Mouse (Mus musculus) adrenal gland, postnatal 4 days (tissue): ENCODE measurements around the gene Arhgef12. TPM values are rescaled to one million over a fixed set of nuclear protein-coding genes. Genes with fewer than 3 reads are reported as not detected.
"Not testable (repeated sequence)": the region's sequence is repeated elsewhere in the genome, so short reads cannot be mapped to it uniquely, and the experiment has no call there.

Source experiments
- DNase-seq, 2 experiments: peaks; one replicate each; pipeline ENCODE4 v3.0.0; 2021 to 2022; ENCODE audit warnings: low spot score in 2 of 2, mixed read lengths in 2 of 2
- long read RNA-seq, 2 experiments: library from polyadenylated mRNA; stranded (forward); transcript quantifications; one replicate each; pipeline ENCODE4 v2.0.0; 2021
- total RNA-seq, 2 experiments: library from RNA; stranded (reverse); gene quantifications; 2 replicates each; pipeline ENCODE4 v1.2.3; 2021

Gene Arhgef12
- 100 to 1,000 TPM in 1 of 2 experiments, 10 to 100 TPM in 1; 98.7 to 111 TPM for total RNA-seq
- long read RNA-seq, experiment 1, partial matches to known transcripts, result 7 of 20 reads
- long read RNA-seq, experiment 1, other reads (novel, unspliced or antisense), result 13 of 20 reads
- long read RNA-seq, experiment 2, partial matches to known transcripts, result 20 of 57 reads
- long read RNA-seq, experiment 2, other reads (novel, unspliced or antisense), result 37 of 57 reads

DNA sequence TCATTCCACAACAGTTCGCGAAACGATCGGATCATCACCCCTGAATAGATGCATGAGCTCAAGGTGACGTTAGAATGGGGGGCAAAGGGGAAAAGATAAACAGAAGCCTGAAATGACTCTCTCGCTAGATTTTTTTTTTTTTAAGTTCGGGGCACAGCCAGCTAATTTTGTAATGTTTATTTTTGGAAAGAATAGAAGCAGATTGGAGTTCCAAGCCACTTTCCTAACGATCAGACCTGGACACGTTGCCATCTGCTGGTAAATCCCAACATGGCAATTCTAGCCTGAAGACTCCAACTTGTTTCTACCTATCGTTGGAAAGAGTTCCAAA lies at the start of gene Arhgef12:
Arhgef12 (minus strand) TSS at position 53 of the 331 bp plus-strand sequence.
- no peak for DNase-seq

GRCm38 (mm10) chr9:43155960-43156359 lies 48.9 kb upstream of the Arhgef12 start:
- DNase-seq, result no peak

DNA sequence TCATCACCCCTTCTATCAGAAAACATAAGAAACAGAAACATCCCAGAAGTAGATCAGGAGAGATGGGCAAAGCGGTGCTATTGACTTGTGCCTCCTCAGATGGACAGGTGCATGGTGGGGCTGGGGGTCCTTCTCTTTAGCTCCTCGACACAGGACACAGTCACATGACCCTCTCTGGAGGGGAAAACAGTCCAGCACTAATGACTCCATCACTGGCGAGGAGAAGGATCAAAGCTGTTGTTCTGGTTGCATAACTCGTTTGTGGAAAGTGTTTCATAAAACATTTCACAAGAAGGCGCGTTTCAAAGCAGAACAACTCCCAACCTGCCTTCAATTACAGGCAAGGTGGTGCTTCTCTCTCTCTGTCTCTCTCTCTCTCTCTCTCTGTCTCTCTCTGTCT lies 44.7 kb upstream of the Arhgef12 start:
- no peak for DNase-seq

DNA sequence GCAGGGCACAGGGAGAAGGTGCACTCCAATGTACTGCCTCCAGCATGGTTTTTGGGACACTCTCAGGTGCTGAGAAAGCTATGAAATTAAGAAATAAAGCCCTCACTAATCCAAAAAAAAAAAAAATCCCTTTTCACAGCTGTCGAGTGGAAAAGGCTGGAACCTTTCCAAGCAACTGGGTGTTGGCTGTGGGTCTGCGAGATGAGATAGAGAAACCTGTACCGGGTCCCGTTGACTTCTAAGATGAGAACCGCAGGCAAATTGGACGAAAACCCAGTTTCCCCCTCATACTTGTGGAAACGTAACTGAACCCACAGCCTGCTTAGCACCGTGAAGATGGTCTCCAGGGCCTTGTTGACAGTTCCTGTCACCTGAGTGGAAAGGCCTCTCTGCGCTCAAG lies 43.9 kb upstream of the Arhgef12 start:
- DNase-seq, result no peak

- no peak for DNase-seq
Observed at GRCm38 (mm10) chr9:43150075-43150474, 43.0 kb upstream of the Arhgef12 start.

DNA sequence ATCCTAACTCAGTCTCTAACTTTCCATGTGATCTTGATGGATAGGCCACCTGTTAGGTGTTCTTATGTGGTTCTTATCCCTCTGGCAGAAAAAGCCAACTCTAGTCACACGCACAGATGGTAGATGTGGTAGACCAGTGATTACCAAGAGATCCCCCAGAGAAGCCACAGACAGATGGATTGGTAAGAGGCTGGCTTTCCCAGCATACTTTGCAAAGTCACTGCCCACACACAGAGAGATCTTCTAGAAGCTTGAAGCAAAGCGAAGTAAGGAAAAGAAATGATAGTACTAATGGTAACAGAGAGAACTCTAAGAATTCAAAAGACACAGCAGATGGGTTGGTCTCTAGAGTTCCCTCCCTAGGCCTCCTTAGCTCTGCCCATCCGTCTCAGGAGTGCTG lies 42.5 kb upstream of the Arhgef12 start:
- no peak for DNase-seq

DNA sequence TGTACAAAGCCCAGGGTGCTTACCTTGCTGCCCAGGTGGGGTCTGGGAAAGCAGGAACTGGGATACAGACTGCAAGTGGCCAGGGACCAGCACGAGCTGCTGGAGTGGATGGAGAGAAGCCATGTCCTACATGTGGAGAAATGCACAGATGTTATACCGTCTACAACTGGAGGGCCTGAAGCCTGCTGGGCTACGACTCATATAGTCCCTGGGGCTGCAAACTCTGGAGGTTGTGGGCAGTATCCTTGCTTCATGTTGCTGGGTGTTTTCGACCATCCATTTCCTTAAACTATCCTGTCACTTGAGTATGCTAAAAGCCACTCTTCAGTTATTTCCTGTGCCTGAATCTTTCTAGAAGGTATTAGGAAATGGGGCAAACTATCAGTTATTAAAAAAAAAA lies 38.2 kb upstream of the Arhgef12 start:
- no peak for DNase-seq

DNA sequence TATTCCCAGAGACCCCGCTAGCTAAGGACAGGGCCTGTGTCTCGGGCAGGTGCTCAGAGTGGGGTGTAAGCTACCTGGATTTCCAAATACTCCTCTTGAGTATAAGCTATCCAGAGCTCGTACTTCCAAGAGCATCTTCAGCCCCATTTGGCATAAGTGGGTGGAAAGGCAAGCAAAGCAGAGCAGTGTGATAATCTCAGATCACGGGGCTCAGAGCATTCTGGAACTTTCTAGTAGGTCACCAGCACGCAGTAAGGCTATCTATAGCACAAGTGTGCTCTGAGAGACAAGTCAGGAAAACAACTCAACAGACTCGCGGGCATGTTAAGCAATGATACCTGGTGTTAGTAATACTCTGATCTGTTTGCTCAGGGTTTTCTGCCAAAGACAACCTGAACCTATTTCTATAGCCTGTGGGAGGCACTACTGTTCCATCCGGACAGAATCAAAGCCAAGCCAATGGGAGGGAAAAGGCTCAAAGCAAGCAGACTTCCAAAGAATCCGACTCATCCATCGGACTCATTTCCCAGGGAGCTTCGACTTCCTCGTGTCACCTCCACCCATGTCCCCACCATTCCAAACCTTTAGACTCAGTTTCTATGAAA lies 37.3 kb upstream of the Arhgef12 start:
- no peak for DNase-seq

DNA sequence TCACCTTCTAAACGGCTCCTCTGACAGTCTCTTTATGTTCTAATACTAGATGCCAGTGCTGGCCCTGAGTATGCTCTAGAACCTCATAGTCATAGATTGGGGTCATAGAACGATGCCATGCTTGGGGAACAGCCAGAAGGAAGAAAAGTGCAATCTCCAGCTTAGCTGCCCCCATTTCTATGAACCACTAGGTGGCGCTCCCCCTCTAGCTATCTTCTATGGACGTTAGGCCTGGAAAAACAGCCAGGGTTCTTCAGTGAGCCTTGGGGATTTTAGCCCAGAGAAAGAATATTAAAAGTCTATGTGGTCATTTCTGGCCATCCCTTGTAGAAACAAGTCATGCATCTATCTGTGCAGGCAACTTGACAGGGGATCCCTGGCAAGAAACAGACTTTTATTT lies 34.8 kb upstream of the Arhgef12 start:
- DNase-seq, result peak; percentile 15 to 40

DNA sequence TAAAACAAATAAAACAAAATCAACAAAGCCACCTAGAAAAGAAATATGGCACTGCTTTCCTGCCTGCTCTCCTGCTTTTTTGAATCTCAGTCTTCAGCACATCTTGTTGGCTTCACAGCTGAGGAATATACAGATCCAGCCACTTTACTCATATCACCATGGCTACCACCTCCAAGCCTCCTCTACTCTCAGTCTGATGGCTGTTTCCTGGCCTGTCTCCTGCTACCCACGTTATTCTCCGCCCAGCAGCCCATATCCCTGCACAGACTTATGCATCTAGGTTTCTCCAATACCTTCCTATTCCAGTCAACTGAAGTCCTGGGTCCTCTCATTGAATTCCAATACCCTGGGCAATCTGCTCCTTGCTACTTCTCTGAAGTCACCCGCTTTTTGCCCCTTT lies 26.5 kb upstream of the Arhgef12 start:
- DNase-seq, result no peak

DNA sequence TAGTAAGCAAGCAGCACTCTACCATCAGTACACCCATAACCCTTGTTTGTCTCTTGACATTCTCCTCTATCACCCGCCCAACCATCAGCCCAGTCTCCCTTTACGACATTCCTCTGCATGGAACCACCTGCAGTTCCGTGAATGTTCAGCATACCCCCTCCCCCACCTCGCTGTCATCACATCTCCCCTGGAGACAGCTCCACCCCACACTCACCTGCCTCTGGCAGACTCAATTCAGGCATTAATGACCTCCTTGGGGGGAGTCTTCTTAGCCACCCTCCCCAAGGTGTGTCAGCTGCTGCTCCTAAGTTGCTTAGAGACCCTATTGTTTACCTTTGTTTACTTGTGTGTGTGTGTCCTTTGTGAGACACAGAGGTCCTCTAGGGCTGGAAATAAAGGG lies 25.3 kb upstream of the Arhgef12 start:
- DNase-seq, result no peak

DNA sequence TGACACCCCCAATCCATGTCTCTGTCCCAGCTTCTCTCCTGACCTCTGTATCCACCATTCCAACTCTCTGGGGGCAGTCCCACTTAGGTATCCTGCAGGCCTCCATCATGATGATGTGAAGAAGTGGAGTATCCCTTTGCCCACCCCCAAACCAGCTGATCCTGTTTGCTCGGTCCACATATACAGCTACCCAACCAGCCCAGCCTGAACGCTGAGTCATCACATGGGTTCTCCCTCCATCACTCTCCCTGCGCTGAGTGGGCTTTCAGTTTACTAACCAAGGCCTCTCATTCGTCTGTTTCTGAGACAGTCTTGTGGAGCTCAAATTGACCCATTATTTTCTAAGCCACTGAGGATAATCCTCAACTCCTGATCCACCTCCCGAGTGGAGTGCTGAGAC lies 24.9 kb upstream of the Arhgef12 start:
- no peak for DNase-seq

GRCm38 (mm10) chr9:43130684-43131083 lies 23.6 kb upstream of the Arhgef12 start:
- no peak for DNase-seq

- DNase-seq, result no peak
Observed at GRCm38 (mm10) chr9:43127101-43127787, 20.2 kb upstream of the Arhgef12 start.

DNA sequence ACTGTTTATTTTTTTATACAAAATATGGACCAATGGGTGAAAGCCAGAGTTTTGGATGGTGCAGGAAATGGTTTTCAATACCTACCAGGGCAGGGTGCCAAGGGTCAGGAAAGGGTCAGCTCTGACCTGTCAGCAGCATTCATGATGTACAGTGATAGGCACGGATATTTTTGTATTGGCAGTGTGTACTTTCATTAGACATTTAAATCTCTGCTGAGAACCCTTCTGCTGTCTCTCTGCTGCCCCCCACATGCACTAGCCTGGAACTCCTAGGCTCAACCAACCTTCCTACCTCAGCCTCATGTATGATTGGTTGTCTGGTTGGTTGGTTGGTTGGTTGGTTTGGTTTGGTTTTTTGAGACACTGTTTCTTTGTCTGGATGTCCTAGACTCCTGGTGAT lies 15.3 kb upstream of the Arhgef12 start:
- DNase-seq, result no peak

- DNase-seq, result not testable (repeated sequence)
Observed at GRCm38 (mm10) chr9:43121948-43122347, 14.9 kb upstream of the Arhgef12 start.

- no peak for DNase-seq
Observed at GRCm38 (mm10) chr9:43116997-43117336, 9.9 kb upstream of the Arhgef12 start.

DNA sequence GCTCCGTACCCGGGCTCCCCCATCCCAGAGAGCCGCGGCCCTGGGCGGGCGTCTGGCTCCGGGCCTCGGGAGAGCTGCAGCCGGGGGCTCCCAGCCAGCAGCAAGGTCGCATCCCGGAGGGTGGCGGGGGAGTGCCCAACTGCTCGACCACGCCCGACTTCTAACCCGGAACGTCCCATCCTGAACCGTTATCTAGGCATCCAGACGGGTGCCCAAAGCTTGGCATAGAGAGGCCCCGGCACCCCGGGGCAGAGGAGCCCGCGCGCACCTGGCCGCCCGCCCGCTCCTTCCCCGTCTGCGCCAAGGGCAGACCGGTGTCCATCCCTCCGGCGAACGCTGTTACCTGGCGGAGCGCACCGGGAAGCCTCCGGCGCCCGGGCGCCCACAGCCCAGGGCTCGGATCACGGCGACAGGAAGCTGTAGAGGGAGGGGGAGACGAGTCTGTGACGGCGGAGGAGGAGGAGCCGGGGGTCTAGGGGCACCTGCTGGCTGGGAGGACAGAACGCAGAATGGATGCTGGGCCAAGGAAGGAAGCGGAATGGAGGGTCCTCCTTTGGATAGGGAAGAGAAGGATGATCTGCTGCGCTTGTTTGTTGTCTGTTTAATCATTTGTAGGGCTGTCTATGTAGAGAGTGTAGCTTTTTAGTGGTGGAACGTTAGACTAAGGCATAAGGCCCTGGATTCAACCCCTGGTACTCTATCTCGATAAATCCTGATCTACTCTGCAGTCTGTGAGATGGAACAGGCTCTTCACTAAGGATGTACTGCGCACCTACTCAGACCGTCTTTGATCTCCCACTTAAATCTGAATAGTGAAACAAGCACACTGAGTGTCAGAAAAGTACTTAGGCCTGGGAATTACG lies 9.3 kb upstream of the Arhgef12 start, which contains the start of gene Tmem136:
Tmem136 (minus strand) TSS at position 437 of the 863 bp plus-strand sequence.
- peak; percentile 26 for DNase-seq

DNA sequence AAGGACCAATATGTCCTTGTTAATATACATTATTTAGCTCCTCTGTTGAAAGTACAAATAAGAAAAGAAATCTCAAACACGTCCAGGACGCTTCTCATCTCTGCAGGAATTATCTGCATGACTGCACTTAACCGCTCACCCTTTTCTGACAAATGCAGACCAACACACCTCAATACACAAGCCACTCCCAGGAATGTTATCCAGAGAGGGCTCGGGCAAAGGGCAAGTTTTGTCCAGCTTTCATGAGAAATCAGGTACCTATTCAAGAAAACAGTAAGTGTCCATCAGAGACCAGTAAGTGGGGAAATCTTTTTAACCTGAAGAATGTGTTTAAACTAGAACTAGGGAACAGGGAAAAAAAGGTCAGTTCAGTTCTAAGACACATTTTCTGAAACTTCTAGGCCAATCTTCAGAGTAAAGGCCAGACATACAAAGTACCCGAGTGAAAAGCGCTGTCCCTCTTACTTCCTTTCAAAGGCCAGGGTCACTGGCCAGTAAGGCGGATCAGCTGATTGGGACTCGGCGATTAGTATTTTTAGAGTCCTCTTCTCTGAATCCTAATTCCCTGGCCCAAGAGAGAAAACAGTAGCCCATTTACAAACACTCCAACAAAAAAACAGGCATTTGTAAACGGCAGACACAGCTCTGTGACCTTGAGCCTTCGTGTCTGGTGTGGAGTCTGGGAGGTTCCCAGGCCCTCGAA lies 8.5 kb upstream of the Arhgef12 start:
- no peak for DNase-seq

- DNase-seq, result no peak
Observed at GRCm38 (mm10) chr9:43114833-43115232, 7.8 kb upstream of the Arhgef12 start.

GRCm38 (mm10) chr9:43110286-43110980 lies 3.4 kb upstream of the Arhgef12 start:
- no peak for DNase-seq
